Comparison of ENCODE assay signal across 8 mouse cellular contexts in genomic region chr3:80958591-80958990, GRCm38 (mm10). TPM values are rescaled to one million over a fixed set of nuclear protein-coding genes. Genes with fewer than 3 reads are reported as not detected.
A peak's percentile ranks its signal among the peaks of the same experiment; 100 is the strongest.
DNase-seq lines count a peak whose midpoint lies in the region; ATAC-seq and TF ChIP-seq lines count a peak whose summit lies in the region.

No protein-coding gene starts in this region.

- WGBS in kidney, postnatal 0 days = 38% methylated on average over 1 of the region's 1 CpGs
- 27% methylated on average over 1 of the region's 1 CpGs for WGBS in limb, embryonic 14.5 days
- 50% methylated on average over 1 of the region's 1 CpGs for WGBS in neural tube, embryonic 11.5 days

- no peak overlapping the region for H3K9ac ChIP-seq in kidney, postnatal 0 days (ENCODE audit: low read depth, low read length)
- H3K9ac ChIP-seq in limb, embryonic 14.5 days (ENCODE audit: low read depth, low read length, severe bottlenecking) = no peak overlapping the region
- H3K9ac ChIP-seq in neural tube, embryonic 11.5 days (ENCODE audit: low read length) = no peak overlapping the region

- peak; percentile 90 for ATAC-seq in granulocyte monocyte progenitor cell, adult 5-6 weeks (replicated peaks; ENCODE audit: poor library complexity, severe bottlenecking)
- peak; percentile 57; the same call in 1 of the 2 replicates for ATAC-seq in kidney, postnatal 0 days (replicated peaks; ENCODE audit: low FRiP score, low read depth)
- ATAC-seq in limb, embryonic 14.5 days (ENCODE audit: low FRiP score, low read depth) = no peak; the same call in 1 of the 2 replicates
- peak; percentile 79 for ATAC-seq in neural tube, embryonic 11.5 days (ENCODE audit: insufficient read depth, low FRiP score, low TSS enrichment)

- TF ChIP-seq CTCF in kidney, postnatal 0 days (IDR thresholded peaks at IDR 0.05; ENCODE audit: low read depth) = peak; percentile 91

- no peak overlapping the region for H3K4me3 ChIP-seq in kidney, postnatal 0 days (replicated peaks; ENCODE audit: low read depth, low read length)
- H3K4me3 ChIP-seq in limb, embryonic 14.5 days (replicated peaks; ENCODE audit: low read length) = no peak overlapping the region
- H3K4me3 ChIP-seq in neural tube, embryonic 11.5 days (ENCODE audit: low read depth, low read length) = no peak overlapping the region

- H3K9me3 ChIP-seq in kidney, postnatal 0 days (replicated peaks; ENCODE audit: low read length) = no peaks in the 10 kb centered on the region
- H3K9me3 ChIP-seq in limb, embryonic 14.5 days (ENCODE audit: control insufficient read depth, low read length) = no peaks in the 10 kb centered on the region
- H3K9me3 ChIP-seq in neural tube, embryonic 11.5 days (ENCODE audit: control insufficient read depth, low read length) = no peaks in the 10 kb centered on the region

- H3K36me3 ChIP-seq in kidney, postnatal 0 days (ENCODE audit: insufficient read depth, low read length) = no peaks in the 10 kb centered on the region
- H3K36me3 ChIP-seq in limb, embryonic 14.5 days (ENCODE audit: control insufficient read depth, insufficient read depth, low read length) = no peaks in the 10 kb centered on the region
- no peaks in the 10 kb centered on the region for H3K36me3 ChIP-seq in neural tube, embryonic 11.5 days (ENCODE audit: control insufficient read depth, insufficient read depth, low read length)

- peak; percentile 34 to 36 for DNase-seq in B cell, adult 2 months
- peak; percentile 89 for DNase-seq in adipocyte (ENCODE audit: low spot score)
- DNase-seq in embryo, embryonic 10 days (ENCODE audit: low spot score) = peak; percentile 85
- DNase-seq in kidney, postnatal 0 days (ENCODE audit: low spot score) = peak; percentile 76
- peak; percentile 77 for DNase-seq in limb, embryonic 14.5 days (ENCODE audit: low spot score)
- DNase-seq in neural tube, embryonic 11.5 days (ENCODE audit: low spot score) = peak; percentile 46
- peak; percentile 13 for DNase-seq in testis, postnatal 14 days (ENCODE audit: low spot score)

- no peaks in the 10 kb centered on the region for H3K4me1 ChIP-seq in kidney, postnatal 0 days (replicated peaks; ENCODE audit: insufficient read depth, low read length)
- 0 out of 2 replicates have a peak, but pooled peaks cover 3% of the 10 kb centered on the region for H3K4me1 ChIP-seq in limb, embryonic 14.5 days (ENCODE audit: control insufficient read depth, insufficient read depth, low read length)
- no peaks in the 10 kb centered on the region for H3K4me1 ChIP-seq in neural tube, embryonic 11.5 days (ENCODE audit: control insufficient read depth, insufficient read depth, low read length)

- H3K27ac ChIP-seq in kidney, postnatal 0 days = no peak overlapping the region
- no peak overlapping the region for H3K27ac ChIP-seq in limb, embryonic 14.5 days (replicated peaks; ENCODE audit: low read depth, low read length)
- H3K27ac ChIP-seq in neural tube, embryonic 11.5 days (ENCODE audit: low read depth, low read length) = no peak overlapping the region

- no peak for TF ChIP-seq POLR2A in limb, embryonic 14.5 days (IDR thresholded peaks at IDR 0.05; ENCODE audit: borderline replicate concordance, extremely low read depth, insufficient read depth, insufficient read length)

- H3K27me3 ChIP-seq in kidney, postnatal 0 days (ENCODE audit: insufficient read depth, low read length) = no peaks in the 10 kb centered on the region
- no peaks in the 10 kb centered on the region for H3K27me3 ChIP-seq in limb, embryonic 14.5 days (ENCODE audit: control insufficient read depth, insufficient read depth, low read length)
- H3K27me3 ChIP-seq in neural tube, embryonic 11.5 days (ENCODE audit: control insufficient read depth, insufficient read depth, low read length) = no peaks in the 10 kb centered on the region

- no peak overlapping the region for H3K4me2 ChIP-seq in kidney, postnatal 0 days (ENCODE audit: low read length)
- no peak overlapping the region for H3K4me2 ChIP-seq in limb, embryonic 14.5 days (replicated peaks; ENCODE audit: low read depth, low read length, severe bottlenecking)
- H3K4me2 ChIP-seq in neural tube, embryonic 11.5 days (ENCODE audit: low read depth) = no peak overlapping the region

RNA-seq across cellular contexts. Expression of gene Glrb, which starts 45.1 kb away (rescaled TPM):
- total RNA-seq in granulocyte monocyte progenitor cell, adult 5-6 weeks (2014; fragmentation: Nextera tagmentation) = 0.11 TPM in 1 of 2 replicates, not detected in the other
- not detected in 2 replicates for total RNA-seq in granulocyte monocyte progenitor cell, adult 5-6 weeks (2017)
- 5.4 and 5.6 TPM in 2 replicates for polyA plus RNA-seq in kidney, postnatal 0 days (2015; fragmentation: Nextera tagmentation; extraction: Ambion mirVana)
- 10.1 and 11.0 TPM in 2 replicates for polyA plus RNA-seq in limb, embryonic 14.5 days (2012; rRNA removed)
- 18.4 and 22.0 TPM in 2 replicates for polyA plus RNA-seq in limb, embryonic 14.5 days (2014; fragmentation: Nextera tagmentation; extraction: Ambion mirVana)
- 11.0 and 14.3 TPM in 2 replicates for polyA plus RNA-seq in neural tube, embryonic 11.5 days (2014; fragmentation: Nextera tagmentation; extraction: Ambion mirVana)

Comparison
In these comparisons a context has a peak if more than half of its experiments do, and no peak if none do; other contexts are left out.
1. DNase-seq: peak in every context shown above with its lines; median percentile 89 in adipocyte; 85 in embryo, embryonic 10 days; 77 in limb, embryonic 14.5 days; 76 in kidney, postnatal 0 days; 46 in neural tube, embryonic 11.5 days; 35 in B cell, adult 2 months; 13 in testis, postnatal 14 days.